In the genomic region with DNA sequence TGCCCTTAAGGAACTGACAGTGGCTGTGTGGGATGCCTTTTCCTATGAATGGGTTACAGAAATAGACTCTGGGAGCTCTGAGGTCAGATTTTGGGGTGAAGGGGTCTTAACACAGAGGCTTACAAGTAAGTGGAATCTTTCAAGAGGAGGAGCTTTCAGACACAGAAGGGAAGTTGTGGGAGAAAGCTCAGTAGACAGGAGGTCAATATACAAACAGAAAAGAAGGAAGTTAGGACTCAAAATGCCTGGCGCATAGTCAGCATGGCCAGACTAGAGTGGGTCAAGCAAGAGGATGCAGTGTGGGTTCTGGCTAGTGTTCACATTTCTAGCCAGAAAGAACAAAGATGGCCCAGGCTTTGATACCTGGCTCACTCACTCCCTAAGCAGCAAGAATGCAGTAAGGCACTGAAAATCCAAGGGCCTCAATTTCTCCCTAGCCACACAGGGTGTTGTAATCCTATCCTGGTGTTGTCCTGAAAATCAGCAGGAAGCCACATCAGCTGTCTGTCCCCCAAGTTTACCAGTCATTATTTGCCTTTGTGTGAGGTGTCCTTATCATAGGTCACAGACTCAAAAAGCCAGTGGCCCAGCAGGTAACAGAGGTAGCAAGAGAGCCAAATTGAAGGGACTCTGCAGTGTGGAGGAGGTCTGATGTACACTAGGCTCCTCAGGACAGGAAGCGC, we compare ENCODE assay signal across 14 mouse cellular contexts.
"Had no signal": no experiment of that assay in that cellular context is flagged by ENCODE, and none has a peak within 500 bp of the region (broad histone marks: within the 10 kb centered on the region; RNA-seq: fewer than 3 reads in every experiment).

No protein-coding gene starts in this region.

- H3K9me3 ChIP-seq: kidney, embryonic 15.5 days; limb, embryonic 10.5 days; megakaryocyte, embryonic 14.5 days; midbrain, embryonic 15.5 days; neural tube, embryonic 13.5 days had no signal

- ATAC-seq: inflammation-experienced regulatory T-cells, adult 6 months; intestine, postnatal 0 days; lung, postnatal 0 days had no signal

- H3K27me3 ChIP-seq: kidney, embryonic 15.5 days; megakaryocyte, embryonic 14.5 days; midbrain, embryonic 15.5 days had no signal

- H3K4me3 ChIP-seq: kidney, embryonic 15.5 days; left cerebral cortex, adult 2 months; limb, embryonic 10.5 days; megakaryocyte, embryonic 14.5 days; midbrain, embryonic 15.5 days; neural tube, embryonic 13.5 days had no signal

- H3K4me2 ChIP-seq: kidney, embryonic 15.5 days; midbrain, embryonic 11.5 days; midbrain, embryonic 15.5 days; neural tube, embryonic 13.5 days had no signal

- H3K27ac ChIP-seq: kidney, embryonic 15.5 days; left cerebral cortex, adult 2 months; limb, embryonic 10.5 days; midbrain, embryonic 15.5 days; neural tube, embryonic 13.5 days had no signal

- H3K4me1 ChIP-seq: neural tube, embryonic 13.5 days had no signal

- H3K9ac ChIP-seq: kidney, embryonic 15.5 days; midbrain, embryonic 15.5 days; neural tube, embryonic 13.5 days had no signal

- DNase-seq: lung, adult 2 months; lung, postnatal 4 days; right cerebral cortex, postnatal 14 days; thymus, postnatal 36 days had no signal

- H3K36me3 ChIP-seq: kidney, embryonic 15.5 days; limb, embryonic 10.5 days; midbrain, embryonic 15.5 days; neural tube, embryonic 13.5 days had no signal
